Mouse (Mus musculus): ENCODE results near the gene Edar. TPM values are rescaled to one million over a fixed set of nuclear protein-coding genes. Genes with fewer than 3 reads are reported as not detected.
"Not testable (repeated sequence)": the region's sequence is repeated elsewhere in the genome, so short reads cannot be mapped to it uniquely, and the experiment has no call there.

The Edar gene
- total RNA-seq (2014; rRNA removed) (0.11 and 0.16 TPM in 2 replicates), polyA plus RNA-seq (2015; fragmentation: Nextera tagmentation; extraction: Ambion mirVana) (0.08 TPM in 2 replicates)

GRCm38 (mm10) chr10:58675533-58675932 is at the start of gene Edar:
TSS of gene Edar (minus strand) at chr10:58675654.
- H3K4me1 ChIP-seq (ENCODE audit: insufficient read depth, low read length): no peaks in the 10 kb centered on the region; the same call in 1 of the 2 replicates
- peak; percentile 85 for DNase-seq (ENCODE audit: low spot score)
- no peaks in the 10 kb centered on the region for H3K27me3 ChIP-seq (ENCODE audit: insufficient read depth, low read length)
- H3K36me3 ChIP-seq (ENCODE audit: insufficient read depth, low read length): no peaks in the 10 kb centered on the region
- peak within 1 kb of the TSS; percentile 24 for H3K4me3 ChIP-seq (ENCODE audit: low read length)
- H3K9me3 ChIP-seq (ENCODE audit: low read length): no peaks in the 10 kb centered on the region
- H3K9ac ChIP-seq (replicated peaks; ENCODE audit: low read length): no peak within 1 kb of the TSS
- peak within 1 kb of the TSS; percentile 52 for H3K4me2 ChIP-seq (ENCODE audit: low read depth, low read length)
- H3K27ac ChIP-seq: no peak within 1 kb of the TSS
- peak; percentile 97 for TF ChIP-seq CTCF (IDR thresholded peaks at IDR 0.05; ENCODE audit: low read depth)
- ATAC-seq: peak; percentile 80
- 3% methylated on average over 20 of the region's 20 CpGs for WGBS

- not testable (repeated sequence) for H3K36me3 ChIP-seq (ENCODE audit: insufficient read depth, low read length); H3K4me1 ChIP-seq (ENCODE audit: insufficient read depth, low read length); ATAC-seq; H3K9me3 ChIP-seq (ENCODE audit: low read length); H3K27me3 ChIP-seq (ENCODE audit: insufficient read depth, low read length); DNase-seq (ENCODE audit: low spot score); H3K4me2 ChIP-seq (ENCODE audit: low read depth, low read length); H3K9ac ChIP-seq (replicated peaks; ENCODE audit: low read length); H3K4me3 ChIP-seq (ENCODE audit: low read length); H3K27ac ChIP-seq
Observed at GRCm38 (mm10) chr10:58718110-58718509, 42.7 kb upstream of the Edar start, which contains the start of gene Gm17542. TSS of gene Gm17542 (minus strand) at chr10:58718210.

GRCm38 (mm10) chr10:58714789-58715148 is 39.3 kb upstream of the Edar start:
- no peak overlapping the region for H3K27ac ChIP-seq
- TF ChIP-seq CTCF (IDR thresholded peaks at IDR 0.05; ENCODE audit: low read depth): no peak
- WGBS: 61% methylated on average over 3 of the region's 3 CpGs

DNA sequence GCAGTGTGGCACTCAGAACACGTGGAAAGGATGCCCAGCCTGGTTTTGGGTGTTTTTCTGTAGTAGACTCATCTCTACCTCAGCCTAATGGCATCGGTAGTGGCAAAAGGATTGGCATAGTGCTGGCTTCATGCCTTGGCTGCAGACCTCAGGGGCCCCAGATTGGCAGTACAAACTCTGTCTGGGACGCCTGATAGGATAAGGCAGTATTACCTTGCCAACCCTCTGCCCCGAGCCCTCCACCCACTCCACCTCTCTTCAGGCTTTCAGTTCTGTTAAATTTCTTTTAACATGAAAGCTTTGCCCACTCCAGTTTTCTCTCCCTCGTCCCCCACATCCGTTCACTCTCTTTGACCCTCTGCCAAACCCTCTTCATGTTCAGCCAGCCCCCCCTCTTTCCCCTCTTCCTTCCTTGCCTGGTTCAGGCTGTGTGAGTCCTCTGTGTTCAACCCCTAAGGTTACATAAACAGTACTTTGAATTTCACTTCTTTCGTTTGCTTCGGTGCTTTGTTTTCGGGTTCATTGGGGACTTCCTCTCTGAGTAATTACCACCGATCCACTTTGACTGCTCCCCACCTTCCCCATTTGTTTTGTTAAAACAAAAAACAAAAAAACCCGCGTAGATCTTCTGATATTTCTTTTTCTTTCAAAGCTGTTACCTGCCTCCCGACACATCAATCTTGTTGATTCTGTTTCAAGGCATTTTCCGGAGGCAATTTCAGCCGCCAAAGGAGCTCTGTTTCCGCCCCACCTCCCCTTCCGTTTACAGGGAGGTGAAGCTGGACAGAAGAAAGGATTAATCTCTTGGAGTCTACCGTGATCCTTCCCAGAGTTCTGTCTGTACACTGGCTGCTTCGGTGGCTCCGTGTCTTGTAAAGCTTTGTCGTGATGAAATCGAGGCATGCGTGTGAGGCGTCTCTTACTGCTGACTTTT is 38.7 kb upstream of the Edar start:
- TF ChIP-seq CTCF (IDR thresholded peaks at IDR 0.05; ENCODE audit: low read depth): no peak
- DNase-seq (ENCODE audit: low spot score) (peak; percentile 25), ATAC-seq (no peak)
- Histone ChIP-seq H3K4me1 (ENCODE audit: insufficient read depth, low read length) (no peaks in the 10 kb centered on the region), H3K36me3 (ENCODE audit: insufficient read depth, low read length) (no peaks in the 10 kb centered on the region), H3K4me2 (ENCODE audit: low read depth, low read length) (peak overlapping the region; percentile 47), H3K27ac (no peak overlapping the region), H3K4me3 (ENCODE audit: low read length) (0 out of 2 replicates have a peak overlapping the region, but pooled peaks have one; percentile 5), H3K27me3 (ENCODE audit: insufficient read depth, low read length) (no peaks in the 10 kb centered on the region), H3K9ac (replicated peaks; ENCODE audit: low read length) (no peak overlapping the region), H3K9me3 (ENCODE audit: low read length) (no peaks in the 10 kb centered on the region)
- 42% methylated on average over 24 of the region's 24 CpGs for WGBS

More at GRCm38 (mm10) chr10:58714789-58715148, 39.3 kb upstream of the Edar start:
- DNase-seq (ENCODE audit: low spot score) (no peak), ATAC-seq (no peak)
- Histone ChIP-seq H3K4me2 (ENCODE audit: low read depth, low read length) (peak overlapping the region; percentile 47; the same call in 1 of the 2 replicates), H3K4me3 (ENCODE audit: low read length) (no peak overlapping the region), H3K4me1 (ENCODE audit: insufficient read depth, low read length) (no peaks in the 10 kb centered on the region), H3K9me3 (ENCODE audit: low read length) (no peaks in the 10 kb centered on the region), H3K9ac (replicated peaks; ENCODE audit: low read length) (no peak overlapping the region), H3K36me3 (ENCODE audit: insufficient read depth, low read length) (no peaks in the 10 kb centered on the region), H3K27me3 (ENCODE audit: insufficient read depth, low read length) (no peaks in the 10 kb centered on the region)

GRCm38 (mm10) chr10:58713225-58713624 is 37.8 kb upstream of the Edar start:
- WGBS: 92% methylated on average over 7 of the region's 7 CpGs
- no peak for ATAC-seq
- Histone ChIP-seq H3K36me3 (ENCODE audit: insufficient read depth, low read length) (no peaks in the 10 kb centered on the region), H3K4me1 (ENCODE audit: insufficient read depth, low read length) (no peaks in the 10 kb centered on the region), H3K27ac (no peak overlapping the region), H3K27me3 (ENCODE audit: insufficient read depth, low read length) (no peaks in the 10 kb centered on the region), H3K9ac (replicated peaks; ENCODE audit: low read length) (no peak overlapping the region), H3K9me3 (ENCODE audit: low read length) (no peaks in the 10 kb centered on the region), H3K4me2 (ENCODE audit: low read depth, low read length) (no peak overlapping the region), H3K4me3 (ENCODE audit: low read length) (no peak overlapping the region)
- no peak for DNase-seq (ENCODE audit: low spot score)
- no peak for TF ChIP-seq CTCF (IDR thresholded peaks at IDR 0.05; ENCODE audit: low read depth)

- H3K4me3 ChIP-seq (ENCODE audit: low read length): no peak overlapping the region
- no peaks in the 10 kb centered on the region for H3K9me3 ChIP-seq (ENCODE audit: low read length)
- no peak for TF ChIP-seq CTCF (IDR thresholded peaks at IDR 0.05; ENCODE audit: low read depth)
- no peak for DNase-seq (ENCODE audit: low spot score)
- H3K36me3 ChIP-seq (ENCODE audit: insufficient read depth, low read length): no peaks in the 10 kb centered on the region
- no peaks in the 10 kb centered on the region for H3K4me1 ChIP-seq (ENCODE audit: insufficient read depth, low read length)
- no peak overlapping the region for H3K27ac ChIP-seq
- 74% methylated on average over 4 of the region's 4 CpGs for WGBS
- ATAC-seq: no peak
- H3K4me2 ChIP-seq (ENCODE audit: low read depth, low read length): no peak overlapping the region
- H3K27me3 ChIP-seq (ENCODE audit: insufficient read depth, low read length): no peaks in the 10 kb centered on the region
- no peak overlapping the region for H3K9ac ChIP-seq (replicated peaks; ENCODE audit: low read length)
Observed at GRCm38 (mm10) chr10:58709021-58709420, 33.6 kb upstream of the Edar start.

DNA sequence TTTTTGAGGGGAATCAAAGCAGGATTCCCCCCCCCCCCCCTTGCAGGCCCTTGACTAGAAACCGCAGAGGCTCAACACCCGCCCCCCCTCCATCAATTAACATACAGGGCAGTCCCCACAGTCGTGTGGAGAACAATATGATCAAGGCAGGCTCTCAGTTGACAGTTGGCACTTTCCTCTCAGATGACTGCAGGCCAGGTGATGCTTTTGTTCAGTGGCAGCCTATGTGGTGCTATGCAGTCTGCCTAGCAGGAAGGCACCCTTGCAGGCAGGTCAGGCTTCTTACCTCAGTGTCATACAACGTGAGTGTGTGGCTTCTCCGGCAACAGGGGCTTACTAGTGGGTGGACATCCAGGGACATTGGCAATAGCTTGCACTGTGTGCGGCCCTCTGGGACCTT is 25.1 kb upstream of the Edar start:
- TF ChIP-seq CTCF (IDR thresholded peaks at IDR 0.05; ENCODE audit: low read depth): no peak
- Histone ChIP-seq H3K9me3 (ENCODE audit: low read length) (no peaks in the 10 kb centered on the region), H3K27ac (no peak overlapping the region), H3K4me1 (ENCODE audit: insufficient read depth, low read length) (no peaks in the 10 kb centered on the region; the same call in 1 of the 2 replicates), H3K4me2 (ENCODE audit: low read depth, low read length) (no peak overlapping the region), H3K4me3 (ENCODE audit: low read length) (no peak overlapping the region), H3K36me3 (ENCODE audit: insufficient read depth, low read length) (no peaks in the 10 kb centered on the region), H3K9ac (replicated peaks; ENCODE audit: low read length) (no peak overlapping the region), H3K27me3 (ENCODE audit: insufficient read depth, low read length) (no peaks in the 10 kb centered on the region; the same call in 1 of the 2 replicates)
- WGBS: 42% methylated on average over 6 of the region's 6 CpGs
- DNase-seq (ENCODE audit: low spot score) (no peak), ATAC-seq (no peak)

All from hindbrain, postnatal 0 days (tissue).